Mouse (Mus musculus) bone marrow, adult 2 months (tissue): ENCODE data around the gene Notch1.

Source experiments
- CTCF ChIP-seq: fragments of 200-500 bp; IDR thresholded peaks from 2 replicates; pipeline ENCODE4 v1.5.1; 2011; ENCODE audit warnings: low read length, control low read depth; ENCODE audit not compliant: control insufficient read depth, insufficient read depth
- POLR2A ChIP-seq: fragments of 200-500 bp; IDR thresholded peaks from 2 replicates; pipeline ENCODE4 v1.6.1; 2011; ENCODE audit warnings: low read depth, mild to moderate bottlenecking, control low read depth, low read length, borderline replicate concordance; ENCODE audit not compliant: control insufficient read depth

GRCm38 (mm10) chr2:26508661-26509060, 7.8 kb downstream of the Notch1 start:
- no peak for TF ChIP-seq POLR2A
- TF ChIP-seq CTCF: no peak
